Mouse (Mus musculus): ENCODE results near the gene Sec61b.

DNA sequence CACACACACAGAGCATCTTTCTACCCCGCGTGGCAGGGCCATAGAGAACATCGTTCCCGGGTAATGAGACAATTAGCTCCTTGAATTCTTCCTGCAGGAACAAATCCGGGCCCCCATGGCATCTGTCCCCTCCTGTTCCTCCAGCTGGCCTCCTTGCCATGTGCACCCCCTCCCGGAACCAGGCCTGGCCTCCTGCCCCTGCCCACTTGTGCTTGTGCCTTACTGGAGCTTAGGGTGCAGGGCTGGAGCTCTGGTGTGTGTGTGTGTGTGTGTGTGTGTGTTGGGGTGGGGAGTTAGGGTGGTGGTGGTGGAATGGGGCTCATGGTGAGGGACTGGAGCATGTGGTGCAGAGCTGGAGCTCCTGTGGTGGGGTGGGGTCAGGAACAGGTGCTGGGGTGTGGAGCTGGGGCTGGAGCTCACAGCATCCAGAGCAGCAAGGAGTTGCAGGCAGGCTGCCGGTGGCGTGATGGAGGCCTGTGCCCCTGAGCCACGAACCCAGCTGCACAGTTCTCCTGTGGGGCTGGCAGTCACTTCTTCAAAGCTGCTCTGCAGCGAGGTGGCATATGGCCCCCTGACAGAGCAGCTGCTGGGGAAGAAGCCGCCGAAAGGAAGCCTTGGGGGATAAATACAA lies 44.2 kb downstream of the Sec61b start:
- TF ChIP-seq CTCF (IDR thresholded peaks at IDR 0.05; ENCODE audit: low read depth, low read length) (no peak), EP300 (IDR thresholded peaks at IDR 0.05; ENCODE audit: insufficient read depth, low read depth, low read length) (no peak), POLR2A (IDR thresholded peaks at IDR 0.05; ENCODE audit: insufficient read depth, low read length) (no peak)

Data from ES-Bruce4 (cell line).